Mouse (Mus musculus): ENCODE measurements at regions not wholly inside any gene's neighbourhood (a gene's known extent, or its start where the extent isn't known, plus 50 kb on each side); places are given as distances from the start of the nearest gene placed in this dataset.

- no peak for TF ChIP-seq CTCF (IDR thresholded peaks at IDR 0.05; ENCODE audit: borderline replicate concordance, extremely low read depth, insufficient read depth, insufficient read length)
- no peak for TF ChIP-seq POLR2A (IDR thresholded peaks at IDR 0.05; ENCODE audit: borderline replicate concordance, extremely low read depth, insufficient read depth, insufficient read length, poor library complexity, severe bottlenecking)
These were observed 360.4 kb downstream of the Gpd2 start for GRCm38 (mm10) chr2:57597694-57598358.

Measured in brain, embryonic 14.5 days (tissue).